Mouse (Mus musculus) urinary bladder, postnatal 14 days (tissue): ENCODE results near the gene Olfr1432.
"Not testable (repeated sequence)": the region's sequence is repeated elsewhere in the genome, so short reads cannot be mapped to it uniquely, and the experiment has no call there.

ENCODE experiments used
- DNase-seq: peaks from one replicate; pipeline ENCODE4 v3.0.0; 2021; ENCODE audit warnings: low spot score

The Olfr1432 gene

GRCm38 (mm10) chr19:12232496-12232895 is at the start of gene Olfr1432:
Gene Olfr1432 (minus strand): TSS chr19:12232596.
- not testable (repeated sequence) for DNase-seq

GRCm38 (mm10) chr19:12279554-12279953 is 47.2 kb upstream of the Olfr1432 start, which contains the start of gene Olfr1434:
Gene Olfr1434 (plus strand): TSS chr19:12279854.
- no peak for DNase-seq

GRCm38 (mm10) chr19:12260732-12261131 is 28.3 kb upstream of the Olfr1432 start, which contains the start of gene Olfr235:
Gene Olfr235 (plus strand): TSS chr19:12261032.
- no peak for DNase-seq

- DNase-seq = no peak
Measured at GRCm38 (mm10) chr19:12241559-12241958, 9.2 kb upstream of the Olfr1432 start, which contains the start of gene Olfr262. Gene Olfr262 (minus strand): TSS chr19:12241659.

- DNase-seq = no peak
Measured at GRCm38 (mm10) chr19:12200334-12200733, 32.1 kb downstream of the Olfr1432 start, which contains the start of gene Olfr1431. Gene Olfr1431 (plus strand): TSS chr19:12200634.

GRCm38 (mm10) chr19:12199076-12199475 is 33.3 kb downstream of the Olfr1432 start:
- DNase-seq = not testable (repeated sequence)
